Mouse (Mus musculus) layer of hippocampus, postnatal 14 days (tissue): ENCODE measurements around the gene Kcnip4. TPM values are rescaled to one million over a fixed set of nuclear protein-coding genes. Genes with fewer than 3 reads are reported as not detected.

ENCODE experiments used
- DNase-seq, 2 experiments: peaks; one replicate each; pipeline ENCODE4 v3.0.0; 2021 to 2022; ENCODE audit warnings: low spot score in 2 of 2, mixed read lengths in 1 of 2
- total RNA-seq, 2 experiments: library from RNA; stranded (reverse); gene quantifications; 2 replicates each; pipeline ENCODE4 v1.2.3; 2021

Kcnip4 gene
- total RNA-seq, 2 experiments from 2014 or later, result 38.9 to 48.0 TPM

- no peak for DNase-seq
These were observed 265.4 kb downstream of the Kcnip4 start for GRCm38 (mm10) chr5:49259356-49259755.

- no peak for DNase-seq
These were observed 267.9 kb downstream of the Kcnip4 start for GRCm38 (mm10) chr5:49256850-49257249.

- peak in 1 of 2 experiments; percentile 6 for DNase-seq
These were observed 268.7 kb downstream of the Kcnip4 start for GRCm38 (mm10) chr5:49255983-49256382.

GRCm38 (mm10) chr5:49247081-49247480 lies 277.6 kb downstream of the Kcnip4 start:
- DNase-seq, result no peak

GRCm38 (mm10) chr5:49244414-49244813 lies 280.3 kb downstream of the Kcnip4 start:
- no peak for DNase-seq

GRCm38 (mm10) chr5:49241708-49242107 lies 283.0 kb downstream of the Kcnip4 start:
- DNase-seq, result no peak

GRCm38 (mm10) chr5:49201164-49201756 lies 323.4 kb downstream of the Kcnip4 start:
- peak; percentile 6 to 32 for DNase-seq

- DNase-seq, result no peak
These were observed 336.5 kb downstream of the Kcnip4 start for GRCm38 (mm10) chr5:49188236-49188635.

- DNase-seq, result peak in 1 of 2 experiments; percentile 8
These were observed 374.4 kb downstream of the Kcnip4 start for GRCm38 (mm10) chr5:49150116-49150811.

GRCm38 (mm10) chr5:49149684-49150083 lies 375.0 kb downstream of the Kcnip4 start:
- DNase-seq, result no peak

GRCm38 (mm10) chr5:49095432-49095831 lies 429.3 kb downstream of the Kcnip4 start:
- DNase-seq, result no peak

- DNase-seq, result peak in 1 of 2 experiments; percentile 27
These were observed 429.8 kb downstream of the Kcnip4 start for GRCm38 (mm10) chr5:49094945-49095344.

- no peak for DNase-seq
These were observed 430.4 kb downstream of the Kcnip4 start for GRCm38 (mm10) chr5:49094306-49094705.

- DNase-seq, result peak; percentile 87 to 92
These were observed 434.5 kb downstream of the Kcnip4 start for GRCm38 (mm10) chr5:49090122-49090680.

- no peak for DNase-seq
These were observed 459.1 kb downstream of the Kcnip4 start for GRCm38 (mm10) chr5:49065646-49066045.

GRCm38 (mm10) chr5:49058926-49059325 lies 465.8 kb downstream of the Kcnip4 start:
- DNase-seq, result no peak

GRCm38 (mm10) chr5:49057636-49058340 lies 466.9 kb downstream of the Kcnip4 start:
- no peak for DNase-seq

GRCm38 (mm10) chr5:49047960-49048359 lies 476.7 kb downstream of the Kcnip4 start:
- DNase-seq, result no peak

GRCm38 (mm10) chr5:49041259-49041845 lies 483.4 kb downstream of the Kcnip4 start:
- DNase-seq, result no peak

- no peak for DNase-seq
These were observed 527.3 kb downstream of the Kcnip4 start for GRCm38 (mm10) chr5:48997359-48997758.

GRCm38 (mm10) chr5:48989145-48989659 lies 535.5 kb downstream of the Kcnip4 start:
- no peak for DNase-seq
